Mouse (Mus musculus) bone marrow macrophage, adult 2 months (primary cell): ENCODE data around the gene Fmc1. TPM values are rescaled to one million over a fixed set of nuclear protein-coding genes. Genes with fewer than 3 reads are reported as not detected.

Experiments used
- H3K27ac ChIP-seq: 2 replicates; pipeline ENCODE4 v1.5.1; 2012; ENCODE audit warnings: low read depth, low read length; ENCODE audit not compliant: insufficient read depth
- H3K4me1 ChIP-seq: 2 replicates; pipeline ENCODE4 v1.6.1; 2012; ENCODE audit warnings: low read length; ENCODE audit not compliant: control insufficient read depth, insufficient read depth
- H3K4me3 ChIP-seq: 2 replicates; pipeline ENCODE4 v1.5.1; 2012; ENCODE audit warnings: mild to moderate bottlenecking, low read length, moderate library complexity; ENCODE audit not compliant: insufficient read depth
- CTCF ChIP-seq: IDR thresholded peaks from 2 replicates; pipeline ENCODE4 v1.5.1; 2012; ENCODE audit warnings: low read depth, mild to moderate bottlenecking, low read length, moderate library complexity
- POLR2A ChIP-seq: IDR thresholded peaks from 2 replicates; pipeline ENCODE4 v1.6.1; 2012; ENCODE audit warnings: mild to moderate bottlenecking, low read depth, low read length, borderline replicate concordance
- polyA plus RNA-seq: library from polyadenylated mRNA; stranded (reverse); fragments of >200 nt; gene quantifications from 2 replicates; pipeline ENCODE4 v1.2.4, GENCODE M21; 2012; ENCODE audit not compliant: missing spikeins, insufficient read depth, insufficient read length

Fmc1 gene
- polyA plus RNA-seq, 1 experiment = 11.6 TPM

DNA sequence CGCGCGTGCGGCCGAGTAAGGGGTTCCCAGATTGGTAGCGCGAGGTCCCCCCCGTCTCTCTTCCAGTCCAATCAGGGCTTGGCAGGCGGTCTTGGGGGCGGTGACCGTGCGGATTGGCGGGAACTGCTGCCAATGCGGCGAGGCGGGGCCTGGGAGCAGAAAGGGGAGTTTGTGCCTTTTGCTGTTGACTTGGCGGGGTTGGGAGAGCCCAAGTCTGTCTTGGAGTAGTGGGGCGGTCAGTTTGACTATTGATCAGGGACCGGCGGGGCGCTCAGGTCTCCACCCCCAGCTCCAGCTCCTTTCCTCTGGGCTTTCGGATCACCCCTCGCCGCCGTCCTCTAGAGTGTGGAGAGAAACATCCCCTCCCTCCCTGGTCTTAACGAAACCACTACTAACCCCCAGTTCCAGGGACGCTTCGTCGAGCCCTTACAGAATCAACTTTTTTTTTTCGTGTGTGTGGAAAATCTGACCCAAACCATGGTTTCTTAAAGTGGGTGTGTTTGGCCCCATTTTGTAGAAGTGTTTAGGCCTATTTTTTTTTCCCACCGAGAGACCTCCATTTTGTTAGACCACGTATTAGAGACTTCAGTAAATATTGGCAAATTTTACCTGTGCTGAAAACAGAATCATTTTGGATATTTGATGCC, 18.8 kb downstream of the Fmc1 start:
- H3K27ac ChIP-seq = peak overlapping the region; percentile 54

DNA sequence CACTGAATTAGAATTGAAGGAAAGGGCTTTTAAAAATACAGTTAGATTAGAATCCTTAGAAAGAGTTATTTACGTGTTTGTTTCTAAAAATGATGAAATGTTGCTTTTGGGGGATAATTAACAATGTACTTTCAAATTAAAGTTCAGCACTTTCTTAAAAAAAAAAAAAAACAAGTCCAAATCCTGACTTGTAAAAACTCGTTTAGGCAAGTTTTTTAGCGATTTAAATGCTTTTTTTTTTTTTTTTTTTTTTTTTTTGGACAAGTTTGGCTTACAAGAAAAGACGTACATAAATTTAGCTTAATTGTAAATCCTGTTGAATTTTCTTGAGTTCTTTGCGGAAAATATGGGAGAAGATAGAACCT, 19.3 kb downstream of the Fmc1 start:
- H3K4me1 ChIP-seq = peaks cover 7% of the 10 kb centered on the region
- peak overlapping the region; percentile 65; the same call in 1 of the 2 replicates for H3K4me3 ChIP-seq
- TF ChIP-seq POLR2A = no peak
- TF ChIP-seq CTCF = no peak
- no peak overlapping the region for H3K27ac ChIP-seq

More for the DNA sequence above, 18.8 kb downstream of the Fmc1 start:
- Histone ChIP-seq H3K4me1 (peaks cover 7% of the 10 kb centered on the region), H3K4me3 (peak overlapping the region; percentile 65)
- TF ChIP-seq POLR2A (no peak), CTCF (no peak)

DNA sequence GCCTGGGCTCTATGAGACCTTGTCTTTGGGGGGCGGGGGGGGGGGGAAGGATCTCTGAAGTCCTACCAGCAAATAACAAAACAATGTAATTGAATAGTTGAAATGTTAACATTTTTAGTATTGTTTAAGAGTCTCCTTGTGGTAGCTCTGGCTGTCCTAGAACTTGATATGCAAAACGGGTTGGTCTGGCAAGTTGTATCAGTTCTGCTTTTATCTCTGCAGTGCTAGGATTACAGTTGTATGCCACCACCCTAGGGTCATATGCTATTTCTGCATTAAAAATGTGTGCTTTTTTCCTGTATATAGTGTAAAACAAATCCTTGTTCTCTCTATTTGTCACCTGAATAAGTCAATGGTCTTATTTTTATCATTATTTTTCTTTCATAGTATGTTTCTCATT, 42.8 kb downstream of the Fmc1 start:
- Histone ChIP-seq H3K4me3 (no peak overlapping the region), H3K27ac (no peak overlapping the region), H3K4me1 (peaks cover 2% of the 10 kb centered on the region)
- no peak for TF ChIP-seq CTCF

DNA sequence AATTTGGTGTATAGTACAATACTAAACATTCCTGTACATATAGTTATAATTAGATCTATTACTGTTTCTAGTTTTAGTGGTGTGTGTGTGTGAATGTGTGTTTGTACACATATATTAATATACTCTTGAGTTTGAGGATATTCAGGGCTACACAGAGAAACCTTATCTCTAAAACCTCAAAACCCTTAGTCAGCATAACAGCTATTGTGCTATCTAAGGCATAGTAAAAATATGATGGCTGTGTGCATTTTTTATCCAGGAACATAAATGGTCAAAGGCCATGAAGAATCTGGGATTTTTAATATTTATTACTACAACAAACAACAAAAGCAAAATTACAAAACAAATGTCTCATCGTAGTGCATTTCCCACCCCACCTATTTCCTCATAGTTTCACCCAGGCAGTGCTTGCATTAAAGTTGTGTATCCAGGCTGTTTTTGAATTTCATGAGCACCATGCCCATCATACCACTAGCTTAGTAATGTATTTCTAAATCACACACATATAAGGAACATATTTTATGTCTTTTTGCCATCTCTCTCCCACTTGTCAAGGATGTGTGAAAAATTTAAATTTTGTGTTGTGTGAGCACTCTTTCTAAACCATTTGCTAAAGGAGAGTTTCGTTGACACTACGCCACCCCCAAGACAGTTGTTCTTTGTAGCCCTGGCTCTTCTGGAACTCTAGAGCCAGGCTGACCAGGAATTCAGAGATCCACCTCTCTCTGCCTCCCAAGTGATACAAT, 47.0 kb downstream of the Fmc1 start:
- Histone ChIP-seq H3K27ac (no peak overlapping the region), H3K4me3 (no peak overlapping the region), H3K4me1 (peaks cover 2% of the 10 kb centered on the region)
- TF ChIP-seq CTCF (no peak), POLR2A (no peak)

DNA sequence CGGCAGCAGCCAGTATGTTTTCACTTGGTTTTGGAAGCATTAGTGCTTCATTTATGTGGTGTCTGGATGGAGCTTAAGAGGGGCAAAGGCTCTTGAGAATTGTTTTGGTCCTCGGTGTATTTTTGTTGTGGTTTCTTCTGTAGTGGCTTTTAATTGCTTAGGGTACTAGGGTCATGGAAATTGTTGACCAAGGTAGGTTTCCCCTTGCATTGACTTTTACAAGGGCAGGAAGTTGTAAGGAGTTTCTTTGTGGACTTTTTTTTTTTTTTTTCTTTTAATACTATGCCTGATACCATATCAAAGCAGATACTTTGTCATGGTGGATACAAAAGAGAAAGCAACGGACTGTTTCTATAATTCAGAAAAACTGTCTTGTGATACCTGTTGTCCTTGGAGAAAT, 48.4 kb downstream of the Fmc1 start:
- H3K4me3 ChIP-seq = no peak overlapping the region
- no peak overlapping the region for H3K27ac ChIP-seq
- no peaks in the 10 kb centered on the region for H3K4me1 ChIP-seq
- no peak for TF ChIP-seq POLR2A

Other genes with a start within 250 kb of the Fmc1 start
- 0.32 and 0.39 TPM in 2 replicates for gene Zc3hav1l, start 234.2 kb upstream of the Fmc1 start, polyA plus RNA-seq
- 76.7 and 83.5 TPM in 2 replicates for gene Zc3hav1, start 178.9 kb upstream of the Fmc1 start, polyA plus RNA-seq
- 0.32 and 1.7 TPM in 2 replicates for gene Ttc26, start 152.0 kb upstream of the Fmc1 start, polyA plus RNA-seq
- gene Ubn2, start 99.6 kb upstream of the Fmc1 start, polyA plus RNA-seq = 23.2 and 26.4 TPM in 2 replicates
- 204 and 243 TPM in 2 replicates for gene Luc7l2, start 17.8 kb downstream of the Fmc1 start, polyA plus RNA-seq
- gene Klrg2, start 103.7 kb downstream of the Fmc1 start, polyA plus RNA-seq = 0.64 TPM in 1 of 2 replicates, not detected in the other
- not detected in 2 replicates for gene Clec2l, start 129.6 kb downstream of the Fmc1 start, polyA plus RNA-seq